Mouse (Mus musculus): ENCODE data around the gene Slco3a1.

DNA sequence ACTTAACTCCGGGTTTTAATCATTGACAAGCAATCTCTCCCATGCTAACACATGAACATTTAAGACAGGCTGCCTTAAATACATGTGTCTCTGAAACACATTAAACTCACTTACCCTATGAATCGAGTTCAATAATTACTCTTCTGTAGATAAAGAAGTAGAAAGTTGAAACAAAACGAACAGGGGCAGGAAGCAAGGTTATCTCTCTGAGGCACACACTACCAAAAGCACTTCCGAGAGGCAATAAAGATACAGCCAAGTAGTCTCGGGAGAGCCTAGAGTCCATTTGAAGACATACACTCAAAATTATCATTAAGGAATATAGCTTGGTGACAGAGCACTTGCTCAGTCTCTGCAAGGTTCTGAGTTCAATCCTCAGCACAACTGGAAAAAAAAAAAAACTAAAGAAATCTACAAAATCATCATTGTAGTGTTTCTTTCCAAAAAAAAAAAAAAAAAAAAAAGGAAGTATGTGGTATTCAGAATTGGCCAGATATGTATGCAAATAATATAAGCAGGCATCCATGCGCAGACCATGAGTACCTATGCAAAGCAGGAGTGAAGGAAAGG is 5.5 kb downstream of the Slco3a1 start:
- no peak for TF ChIP-seq CTCF (conservative IDR thresholded peaks at IDR 0.05; ENCODE audit: insufficient read depth, insufficient read length, low read depth, low read length)
- no peak for TF ChIP-seq POLR2A (IDR thresholded peaks at IDR 0.05; ENCODE audit: low read depth, low read length)
